Mouse (Mus musculus) ES-Bruce4 (cell line): Measurements from ENCODE around the gene Ankrd33b.

ENCODE experiments used
- CTCF ChIP-seq: IDR thresholded peaks from one replicate; pipeline ENCODE4 v1.8.1; 2011; ENCODE audit warnings: low read depth, low read length
- EP300 ChIP-seq: IDR thresholded peaks from 2 replicates; pipeline ENCODE4 v1.6.1; 2011; ENCODE audit warnings: low read depth, low read length; ENCODE audit not compliant: insufficient read depth
- POLR2A ChIP-seq: IDR thresholded peaks from one replicate; pipeline ENCODE4 v1.8.1; 2011; ENCODE audit warnings: low read length; ENCODE audit not compliant: insufficient read depth

GRCm38 (mm10) chr15:31325660-31326354 lies 41.7 kb downstream of the Ankrd33b start:
- TF ChIP-seq CTCF (no peak), EP300 (no peak), POLR2A (no peak)
